Mouse (Mus musculus) left cerebral cortex, postnatal 25 days (tissue): ENCODE results near the gene Pi4kb. TPM values are rescaled to one million over a fixed set of nuclear protein-coding genes. Genes with fewer than 3 reads are reported as not detected.

Experiments used
- DNase-seq, 2 experiments: peaks; one replicate each; pipeline ENCODE4 v3.0.0; 2022; ENCODE audit warnings: low spot score in 2 of 2, mixed read lengths in 1 of 2
- intact Hi-C: fragments of 180-260 bp; cut with DNase I; formaldehyde crosslinking; loops from one replicate; pipeline ENCODE4 v1.15.1; 2025
- total RNA-seq, 2 experiments: library from RNA; stranded (reverse); gene quantifications; 2 replicates each; pipeline ENCODE4 v1.2.3; 2021

Gene Pi4kb
- total RNA-seq, 2 experiments from 2014 or later: 51.0 to 61.8 TPM

DNA sequence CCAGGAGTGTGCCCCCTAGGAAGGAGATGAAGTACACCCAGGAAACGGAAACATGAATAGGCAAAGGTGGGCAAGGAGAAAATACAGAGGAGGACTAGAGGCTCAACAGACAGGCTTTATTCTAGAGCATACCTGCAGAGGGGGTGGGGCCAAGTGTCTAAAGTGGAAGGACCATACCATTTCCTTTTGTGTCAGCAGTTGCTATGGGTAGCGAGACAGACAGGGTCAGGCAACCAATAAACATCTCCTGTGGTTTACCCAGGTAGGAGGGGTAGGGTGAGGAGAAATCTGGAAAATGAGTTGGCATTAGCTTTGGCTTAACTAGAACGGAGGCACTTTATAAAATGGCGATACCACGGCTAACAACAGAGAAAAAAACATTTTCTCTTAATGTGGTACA lies 21.7 kb upstream of the Pi4kb start:
- intact Hi-C loops: no loop called here

DNA sequence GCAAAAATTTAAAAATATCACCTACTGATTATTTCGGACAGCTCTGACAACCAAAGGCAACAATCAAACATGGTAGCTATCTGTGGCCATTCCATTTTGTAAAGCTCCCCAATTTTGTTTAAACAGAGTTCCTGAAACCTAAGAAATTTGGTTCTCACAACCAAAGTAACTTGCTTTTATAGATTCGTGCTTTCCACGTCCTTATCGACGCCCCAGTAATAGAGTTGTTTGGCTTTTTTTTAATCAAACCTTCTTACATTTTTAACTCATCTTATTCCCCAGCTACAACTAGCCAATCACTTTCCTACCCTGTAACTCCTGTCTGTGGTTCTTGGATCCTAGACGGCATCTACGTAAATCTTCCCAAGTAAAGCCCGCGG lies 21.2 kb upstream of the Pi4kb start:
- no peak for DNase-seq
- intact Hi-C loops: no loop called here

More for the DNA sequence above, 21.7 kb upstream of the Pi4kb start:
- DNase-seq: peak in 1 of 2 experiments; percentile 30

DNA sequence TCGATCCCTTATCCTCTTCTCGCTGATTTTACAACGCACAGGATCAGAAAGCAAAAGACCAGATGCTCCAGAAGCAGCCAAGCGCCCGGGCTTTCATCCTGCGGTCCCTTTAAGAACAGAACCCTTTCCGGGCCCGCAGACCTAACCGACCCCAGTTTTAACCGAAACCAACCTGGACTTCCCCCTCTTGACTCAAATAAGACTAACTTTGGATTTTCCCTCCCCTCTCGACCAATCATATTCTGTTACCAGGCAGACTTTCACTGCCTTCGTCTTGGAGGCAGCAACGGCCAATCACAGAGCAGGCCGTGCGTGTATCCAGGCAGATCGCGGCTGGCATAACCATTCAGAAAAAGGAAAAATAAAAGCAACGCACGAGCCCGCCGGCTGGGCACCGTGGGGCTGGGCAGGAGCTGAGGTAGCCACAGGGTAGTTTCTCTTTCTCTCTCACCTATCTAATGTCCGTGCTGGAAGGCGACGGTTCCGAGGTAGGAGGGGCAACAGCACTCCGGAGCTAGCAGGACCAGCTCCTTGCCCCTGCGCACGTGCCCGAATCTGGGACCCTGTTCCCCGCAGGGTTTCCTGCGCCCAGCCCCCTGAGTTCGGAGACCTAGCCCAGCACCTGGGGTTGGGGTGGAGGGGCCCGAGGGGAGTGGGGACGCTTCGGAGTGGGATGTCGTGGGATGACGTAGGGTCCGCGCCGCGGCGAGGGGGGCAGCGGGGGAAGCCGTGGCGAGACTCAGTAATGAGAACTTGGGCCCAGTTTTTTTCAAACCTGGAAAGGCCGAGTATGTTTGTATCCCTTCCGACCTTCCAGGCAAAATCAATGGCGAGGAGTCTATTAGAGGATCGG lies 20.5 kb upstream of the Pi4kb start, which contains the start of gene Rfx5:
TSS of gene Rfx5 (plus strand) at position 312 of the 853 bp plus-strand sequence.
- intact Hi-C loops: loop anchor here (2.0 kb wide), 1 partner anchor 21 kb away; the partner anchor contains the start of gene Pi4kb
- DNase-seq: peak; percentile 94 to 99

DNA sequence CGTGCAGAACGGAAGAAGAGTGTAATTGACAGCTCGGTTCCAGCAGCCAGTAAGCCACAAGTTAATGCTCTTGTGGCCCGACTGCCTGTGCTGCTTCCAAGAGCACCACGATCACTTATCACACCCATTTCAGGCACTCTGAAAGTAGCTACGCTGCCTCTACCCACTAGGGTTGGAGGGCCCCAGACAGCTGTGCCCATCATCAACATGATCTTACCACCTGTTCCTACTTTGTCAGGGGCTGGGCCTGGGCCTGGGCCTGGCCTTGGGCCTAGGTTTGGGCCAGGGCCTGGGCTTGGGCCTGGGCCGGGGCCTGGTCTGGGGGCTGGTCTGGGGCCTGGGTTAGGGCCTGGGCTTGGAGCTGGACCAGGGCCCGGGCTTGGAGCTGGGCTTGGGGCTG lies 16.2 kb upstream of the Pi4kb start:
- intact Hi-C loops: no loop called here
- DNase-seq: no peak

DNA sequence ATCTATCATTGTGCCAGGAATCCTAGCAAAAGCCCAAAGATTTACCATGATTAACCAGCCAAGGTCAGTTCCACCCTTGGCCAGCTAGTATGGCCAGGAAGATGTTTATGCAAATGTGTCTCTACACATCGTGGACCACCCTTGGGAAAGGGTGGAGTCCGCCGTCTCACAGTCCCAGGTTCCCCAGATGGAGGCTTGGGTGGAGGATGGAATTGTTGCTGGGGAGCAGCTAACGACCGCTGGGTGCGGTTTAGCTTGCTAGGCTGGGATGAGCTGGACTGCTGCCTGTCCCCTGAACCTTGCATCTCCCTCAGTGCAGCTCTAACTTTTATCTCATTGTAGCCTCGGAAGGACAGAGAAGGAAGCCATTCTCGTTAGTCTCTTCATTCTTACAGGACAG lies 14.7 kb upstream of the Pi4kb start:
- no peak for DNase-seq
- intact Hi-C loops: no loop called here

DNA sequence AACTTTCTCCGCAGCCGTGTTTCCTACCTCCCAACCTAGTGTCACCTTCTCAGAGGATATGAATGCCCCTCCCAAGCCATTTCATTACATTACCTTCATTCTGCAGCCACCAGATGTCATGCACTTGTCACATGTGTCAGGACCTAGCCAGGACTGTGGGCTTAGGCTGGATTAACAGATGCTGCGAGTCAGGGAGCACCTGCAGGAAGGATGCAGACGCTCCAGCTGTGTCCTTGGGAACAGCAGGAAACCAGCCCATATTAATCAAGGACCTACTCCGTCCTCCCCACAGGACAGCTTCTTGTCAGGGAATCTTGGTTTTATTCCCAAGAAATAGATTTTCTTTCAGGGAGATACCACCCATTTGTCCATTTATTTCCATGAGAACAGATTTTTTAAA lies 14.2 kb upstream of the Pi4kb start:
- intact Hi-C loops: no loop called here

DNA sequence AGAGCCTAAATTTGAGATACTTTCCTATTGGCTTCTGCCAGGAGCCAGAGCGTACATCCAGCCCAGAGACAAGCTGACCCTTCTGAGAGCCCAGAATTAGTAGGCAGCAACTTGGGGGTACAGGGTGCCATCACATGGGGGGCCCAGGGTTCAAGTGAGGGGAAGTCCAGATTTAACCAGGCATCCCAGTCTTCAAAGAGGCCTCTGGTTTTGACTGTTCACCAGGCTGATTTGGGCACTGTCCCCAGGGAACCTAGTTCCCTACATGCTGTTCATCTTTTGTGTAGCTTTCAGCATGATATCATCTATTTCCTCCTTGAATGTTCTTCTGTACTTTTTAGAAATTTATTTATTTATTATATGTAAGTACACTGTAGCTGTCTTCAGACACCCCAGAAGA lies 9.5 kb upstream of the Pi4kb start:
- no peak for DNase-seq
- intact Hi-C loops: no loop called here

More for the DNA sequence above, 14.2 kb upstream of the Pi4kb start:
- DNase-seq: no peak

DNA sequence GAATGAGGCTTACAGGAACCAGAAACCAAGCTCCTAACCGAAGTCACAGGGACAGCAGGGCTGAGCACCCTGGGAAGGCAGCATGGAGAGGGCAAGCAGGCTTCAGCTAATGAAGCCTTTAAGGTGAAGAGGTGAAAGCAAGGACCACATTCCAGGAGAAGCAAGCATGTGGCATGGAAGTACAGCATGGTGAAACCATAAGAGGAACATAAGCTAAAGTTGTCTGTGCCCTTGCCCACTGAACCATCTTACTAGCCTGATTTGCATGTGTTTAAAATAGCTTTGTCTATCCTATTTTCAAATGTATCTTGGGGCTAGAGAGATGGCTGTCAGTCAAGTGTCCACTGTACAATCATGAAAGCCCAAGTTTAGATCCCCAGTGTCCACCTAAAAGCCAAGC lies 8.7 kb upstream of the Pi4kb start:
- intact Hi-C loops: no loop called here
- no peak for DNase-seq

DNA sequence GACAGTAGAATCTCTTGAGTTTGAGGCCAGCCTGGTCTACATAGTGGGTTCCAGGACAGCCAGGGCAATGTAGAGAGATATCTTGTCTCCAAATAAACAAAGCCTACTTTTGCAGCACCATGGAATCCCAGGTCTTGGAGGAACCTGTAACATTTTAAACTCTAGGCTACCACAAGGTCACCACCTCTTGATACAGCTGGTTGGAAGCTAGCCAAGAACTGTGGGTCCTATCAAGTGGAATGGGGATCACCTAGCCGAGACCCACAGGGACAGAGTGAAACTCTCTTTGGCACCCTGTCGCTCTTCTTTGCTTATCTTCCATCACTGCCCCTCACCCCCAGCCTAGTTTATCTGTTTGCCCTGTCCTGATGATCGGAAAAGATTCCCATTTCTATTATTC lies 2.0 kb upstream of the Pi4kb start:
- intact Hi-C loops: no loop called here
- DNase-seq: no peak

DNA sequence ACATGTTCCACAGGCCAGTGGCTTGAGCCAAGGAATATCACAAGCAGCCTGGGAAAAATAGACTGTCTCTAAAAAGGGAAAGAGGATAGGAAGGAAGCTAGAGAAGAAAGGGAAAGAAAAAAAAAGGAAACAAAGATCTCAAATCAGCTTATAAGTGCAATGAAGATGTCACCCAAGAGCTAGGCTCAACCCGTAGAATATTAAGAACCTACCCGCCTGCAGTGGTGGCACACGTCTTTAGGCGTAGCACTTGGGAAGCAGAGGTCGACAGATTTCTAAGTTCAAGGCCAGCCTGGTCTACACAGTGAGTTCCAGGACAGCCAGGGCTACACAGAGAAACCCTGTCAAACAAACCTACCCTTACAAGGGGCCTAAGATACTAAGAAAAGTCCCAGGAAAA lies 911 bp upstream of the Pi4kb start:
- DNase-seq: no peak
- intact Hi-C loops: loop anchor here (2.0 kb wide), 1 partner anchor 19 kb away; the partner anchor contains the start of gene Rfx5

DNA sequence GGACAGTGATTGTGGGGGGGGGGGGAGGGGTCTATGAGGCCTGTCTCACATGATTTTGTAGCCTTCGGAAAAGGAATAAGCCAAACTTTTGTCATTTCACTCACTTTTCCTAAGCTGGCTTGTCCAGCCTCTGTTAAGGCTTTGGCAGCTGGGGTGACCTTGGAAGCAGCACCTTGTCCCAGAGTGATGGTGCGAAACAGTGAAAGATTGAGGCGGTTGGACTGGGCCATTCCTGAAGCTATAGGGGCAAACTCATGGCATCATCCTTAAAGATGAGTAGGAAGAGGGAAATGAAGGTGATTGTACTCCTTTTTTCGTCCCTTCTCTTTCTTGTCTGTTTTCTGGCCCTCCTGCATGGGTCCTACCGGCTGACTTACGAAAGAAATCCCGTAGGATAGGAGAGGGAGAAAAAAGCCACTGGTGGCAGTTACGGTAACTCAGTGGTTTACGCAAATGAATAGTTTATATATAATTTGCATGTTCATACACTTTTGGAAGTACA lies 454 bp upstream of the Pi4kb start:
- no peak for DNase-seq
- intact Hi-C loops: loop anchor here (2.0 kb wide), 1 partner anchor 19 kb away; the partner anchor contains the start of gene Rfx5

DNA sequence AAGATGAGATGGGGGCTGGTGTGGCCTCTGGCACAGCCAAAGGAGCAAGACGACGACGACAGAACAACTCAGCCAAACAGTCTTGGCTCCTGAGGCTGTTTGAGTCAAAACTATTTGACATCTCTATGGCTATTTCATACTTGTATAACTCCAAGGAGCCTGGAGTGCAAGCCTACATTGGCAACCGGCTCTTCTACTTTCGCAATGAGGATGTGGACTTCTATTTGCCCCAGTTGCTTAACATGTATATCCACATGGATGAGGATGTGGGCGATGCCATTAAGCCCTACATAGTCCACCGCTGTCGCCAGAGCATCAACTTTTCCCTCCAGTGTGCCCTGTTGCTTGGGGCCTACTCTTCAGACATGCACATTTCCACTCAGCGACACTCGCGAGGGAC lies 9.8 kb downstream of the Pi4kb start:
- intact Hi-C loops: no loop called here
- no peak for DNase-seq

DNA sequence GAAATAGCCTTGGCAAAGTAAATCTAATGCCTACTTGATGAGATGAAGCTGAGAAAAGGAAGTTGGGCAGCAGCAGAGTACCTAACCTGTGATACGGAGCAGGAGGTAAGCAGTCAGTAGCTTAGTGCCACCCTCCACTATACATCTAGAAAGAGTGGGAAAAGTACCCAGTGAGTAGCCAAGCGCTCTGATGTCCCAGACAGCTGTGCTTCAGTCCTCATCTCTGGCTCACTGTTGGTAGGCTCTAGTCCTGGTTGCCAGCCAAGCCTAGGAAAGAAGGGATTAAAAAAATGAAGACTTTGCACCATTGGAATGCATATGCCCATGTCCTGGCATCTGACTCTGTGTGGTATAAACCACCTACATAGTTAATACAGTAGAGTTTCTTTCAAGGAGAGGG lies 11.0 kb downstream of the Pi4kb start:
- intact Hi-C loops: no loop called here
- DNase-seq: no peak

DNA sequence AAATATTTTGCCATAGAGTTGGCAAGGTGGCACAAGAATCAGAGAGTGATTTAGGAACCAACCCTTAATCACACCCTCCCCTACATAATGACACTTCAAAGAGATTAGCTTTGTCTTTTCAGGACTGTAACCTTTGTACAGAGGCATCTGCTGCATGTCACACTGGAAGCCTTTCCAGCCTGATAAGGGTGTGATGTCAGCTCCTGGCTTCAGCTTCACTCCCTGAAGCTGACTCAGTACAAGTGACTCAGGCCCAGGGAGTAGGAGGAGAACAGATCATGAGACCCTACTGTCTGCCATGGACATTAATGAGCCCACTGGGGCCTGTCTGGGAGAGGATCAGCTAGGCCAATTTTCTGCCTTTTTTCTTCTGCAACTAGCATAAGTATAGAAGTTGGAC lies 13.0 kb downstream of the Pi4kb start:
- intact Hi-C loops: no loop called here
- peak in 1 of 2 experiments; percentile 60 for DNase-seq

DNA sequence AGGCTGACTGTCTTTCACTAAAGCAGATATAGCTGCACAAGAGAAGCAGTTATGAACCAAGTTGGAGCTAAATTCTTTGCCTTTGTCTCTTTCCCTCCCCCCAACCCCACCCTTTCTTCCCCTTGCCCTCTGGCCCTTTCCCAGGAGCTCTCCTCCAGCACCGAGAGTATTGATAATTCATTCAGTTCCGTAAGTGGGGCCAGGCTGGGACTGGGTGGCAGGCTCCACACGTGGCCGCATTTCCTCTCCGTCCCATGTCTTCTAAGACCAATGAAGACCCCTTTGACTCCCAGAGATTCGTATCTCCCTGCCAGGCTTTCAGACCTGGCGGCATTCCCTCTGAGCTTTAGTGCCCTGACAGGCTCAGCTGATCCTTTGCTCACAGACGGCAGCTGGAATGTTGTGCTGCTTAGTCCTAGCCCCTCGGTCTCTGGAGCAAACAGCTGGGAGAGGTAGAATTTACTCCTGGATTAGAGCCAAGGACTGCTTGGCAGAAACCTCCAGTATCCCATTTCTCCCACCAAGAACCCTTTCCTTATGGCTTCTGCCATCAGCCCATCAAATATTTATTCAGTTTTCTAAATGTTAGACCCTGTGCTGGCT lies 14.7 kb downstream of the Pi4kb start:
- intact Hi-C loops: no loop called here
- no peak for DNase-seq

DNA sequence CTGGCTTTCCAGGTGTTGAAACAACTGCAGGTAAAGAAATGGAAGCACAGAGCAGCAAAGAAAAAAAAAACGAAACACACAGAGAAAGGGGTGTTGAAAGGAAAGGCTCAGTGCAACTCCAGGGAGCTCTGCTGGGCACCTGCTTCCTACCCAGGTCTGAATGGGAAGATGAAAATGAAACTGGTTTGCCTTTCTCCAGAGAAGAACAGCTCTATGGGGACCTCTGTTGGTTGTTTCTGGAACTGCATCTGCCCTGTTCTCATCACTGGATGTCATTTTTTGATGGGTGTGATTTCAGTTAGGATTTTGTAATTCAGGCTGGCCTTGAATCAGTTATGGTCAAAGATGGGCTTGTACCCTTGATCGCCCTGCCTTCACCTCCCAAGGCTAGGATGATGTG lies 22.4 kb downstream of the Pi4kb start:
- DNase-seq: peak; percentile 76 to 84
- intact Hi-C loops: loop anchor here (2.0 kb wide), 1 partner anchor 48 kb away; no protein-coding TSS in a partner anchor

DNA sequence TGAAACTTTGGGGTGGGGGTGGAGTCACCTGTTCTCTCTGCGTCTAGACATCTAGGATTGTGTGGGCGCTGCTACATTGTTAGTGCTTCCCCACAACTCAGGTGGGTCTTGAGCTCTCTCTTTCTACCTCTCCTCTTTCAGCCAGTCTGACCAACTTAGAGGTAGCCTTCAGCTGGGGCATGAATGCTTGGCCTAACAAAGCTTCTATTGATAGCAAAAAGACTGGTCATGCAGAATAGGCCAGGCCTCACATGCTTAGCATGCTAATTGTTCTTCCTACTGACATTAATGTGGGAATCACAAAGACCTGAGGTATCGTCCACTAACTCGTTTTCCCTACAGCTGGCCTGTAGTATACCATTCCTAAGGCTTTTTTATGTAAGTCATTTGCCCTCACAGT lies 28.0 kb downstream of the Pi4kb start:
- intact Hi-C loops: no loop called here
- no peak for DNase-seq

DNA sequence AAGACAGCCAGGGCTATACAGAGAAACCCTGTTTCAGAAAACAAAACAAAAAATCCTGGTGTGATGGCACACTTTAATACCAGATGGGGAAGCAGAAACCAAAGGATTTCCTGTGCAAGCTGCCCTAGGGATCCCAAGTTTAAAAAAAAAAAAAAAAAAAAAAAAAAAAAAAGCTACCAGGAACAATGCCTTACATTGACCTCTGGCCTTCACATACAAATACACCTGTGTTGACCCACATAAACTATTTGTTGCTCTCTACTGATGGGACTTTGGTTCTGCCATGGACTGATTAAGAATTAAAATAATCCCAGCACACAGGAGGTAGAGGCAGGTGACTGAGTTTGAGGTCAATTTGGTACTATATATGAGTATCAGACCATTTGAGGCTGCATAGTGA lies 28.7 kb downstream of the Pi4kb start:
- intact Hi-C loops: no loop called here
- no peak for DNase-seq

DNA sequence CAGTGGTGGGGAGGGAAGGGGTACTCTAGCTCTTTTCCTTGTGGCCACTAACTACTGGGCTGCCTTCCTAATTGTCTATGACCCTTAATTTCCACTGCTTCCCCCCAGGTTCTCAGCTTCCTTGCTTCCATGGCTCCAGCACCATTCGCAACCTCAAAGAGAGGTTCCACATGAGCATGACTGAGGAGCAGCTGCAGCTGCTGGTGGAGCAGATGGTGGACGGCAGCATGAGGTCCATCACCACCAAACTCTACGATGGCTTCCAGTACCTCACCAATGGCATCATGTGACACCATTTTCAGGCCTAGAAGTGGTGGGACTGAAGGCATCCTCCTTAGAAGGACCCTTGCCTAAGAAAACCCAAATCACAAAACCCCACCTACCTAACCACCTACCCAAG lies 31.1 kb downstream of the Pi4kb start:
- intact Hi-C loops: no loop called here
- DNase-seq: no peak

DNA sequence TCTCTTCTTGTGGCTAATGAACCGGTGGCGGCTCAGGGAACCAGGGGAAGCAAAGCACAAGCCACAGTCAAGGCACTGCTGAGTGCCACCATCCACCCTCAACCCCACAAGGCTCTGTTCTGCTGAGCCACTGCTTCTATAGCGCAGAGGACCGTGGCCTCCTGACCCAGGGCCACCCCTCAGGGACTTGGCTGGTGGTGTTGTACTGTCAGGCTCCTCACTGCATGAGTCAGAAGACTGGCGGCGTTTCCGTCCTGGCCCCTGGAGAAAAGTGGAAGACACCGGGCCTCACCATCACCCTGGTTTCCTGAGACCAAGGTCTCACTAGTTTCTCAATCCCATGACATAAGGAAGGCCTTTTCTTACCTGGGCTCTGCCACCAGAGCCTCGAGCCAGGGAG lies 33.2 kb downstream of the Pi4kb start:
- no peak for DNase-seq
- intact Hi-C loops: no loop called here

DNA sequence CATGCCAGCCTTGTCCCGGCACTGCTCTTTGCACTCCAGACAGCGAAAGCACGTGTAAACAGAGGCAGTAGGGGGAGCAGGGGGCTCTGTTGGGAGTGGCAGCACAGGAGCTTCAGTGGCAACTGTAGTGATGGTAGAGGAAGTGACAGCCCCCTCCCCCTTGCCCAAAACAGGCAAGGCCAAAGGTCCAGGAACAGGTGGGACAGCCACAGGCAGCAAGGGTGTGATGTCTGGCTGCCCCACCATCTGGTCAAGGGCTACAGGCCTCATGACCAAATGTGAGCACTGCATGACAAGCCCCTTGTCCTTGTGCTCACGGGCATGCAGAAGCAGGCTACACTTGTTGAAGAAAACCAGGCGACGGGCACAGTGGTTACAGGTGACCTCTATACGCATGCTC lies 35.9 kb downstream of the Pi4kb start:
- no peak for DNase-seq
- intact Hi-C loops: no loop called here
